Mouse (Mus musculus) gonadal fat pad, adult 2 months (tissue): ENCODE measurements around the gene Micall2. TPM values are rescaled to one million over a fixed set of nuclear protein-coding genes. Genes with fewer than 3 reads are reported as not detected.
"Not testable (repeated sequence)": the region's sequence is repeated elsewhere in the genome, so short reads cannot be mapped to it uniquely, and the experiment has no call there.

Source experiments
- DNase-seq: peaks from one replicate; pipeline ENCODE4 v3.0.0-alpha.2; 2012; ENCODE audit warnings: low read depth
- polyA plus RNA-seq: library from polyadenylated mRNA; depleted of rRNA; stranded (reverse); fragments of >200 nt; gene quantifications from 2 replicates; pipeline ENCODE4 v1.2.3, GENCODE M21; 2012

Micall2 gene
- polyA plus RNA-seq, 1 experiment = 6.7 TPM

- no peak for DNase-seq
These were observed 5.2 kb downstream of the Micall2 start for GRCm38 (mm10) chr5:139730712-139731486.

GRCm38 (mm10) chr5:139727261-139727660, 8.9 kb downstream of the Micall2 start:
- DNase-seq = no peak

- no peak for DNase-seq
These were observed 9.9 kb downstream of the Micall2 start for GRCm38 (mm10) chr5:139726186-139726585.

DNA sequence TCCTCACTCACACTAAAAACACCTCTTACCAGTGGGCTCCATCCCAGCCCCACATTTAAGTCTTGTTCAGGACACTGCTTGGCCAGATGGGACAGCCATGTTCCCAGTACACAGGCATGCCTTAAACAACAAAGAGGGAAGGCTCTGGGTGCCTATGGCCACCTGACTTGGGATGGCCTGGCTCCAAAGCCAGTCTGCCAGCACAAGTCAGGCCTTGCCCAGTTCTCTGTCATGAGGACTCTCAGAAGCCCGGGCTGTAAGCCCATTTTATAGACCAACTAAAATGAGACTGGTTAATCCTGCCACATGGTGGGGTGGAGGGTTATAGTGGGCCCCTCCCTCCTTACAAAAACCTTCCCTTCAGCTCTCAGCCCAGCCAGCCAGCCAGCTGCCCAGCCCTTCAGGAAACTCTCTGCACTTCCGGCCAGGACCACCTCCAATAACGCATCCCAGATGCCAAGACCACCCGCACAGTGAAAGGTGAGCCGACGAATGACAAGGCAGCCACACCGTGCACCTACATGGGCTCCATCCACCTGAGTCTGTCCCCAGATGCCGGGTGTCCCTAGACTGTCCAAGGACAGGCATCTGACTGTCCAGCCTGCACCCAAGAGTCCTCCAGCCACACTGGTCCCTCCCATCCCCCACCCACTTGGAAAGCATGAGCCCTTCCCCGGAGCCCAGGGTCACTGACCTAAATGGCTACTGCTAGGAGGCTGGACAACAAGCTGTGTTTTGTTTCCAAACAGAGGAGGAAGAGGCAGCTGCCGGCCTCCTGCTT, 11.6 kb downstream of the Micall2 start:
- no peak for DNase-seq

GRCm38 (mm10) chr5:139723113-139723512, 13.0 kb downstream of the Micall2 start:
- no peak for DNase-seq

GRCm38 (mm10) chr5:139722709-139723108, 13.4 kb downstream of the Micall2 start:
- no peak for DNase-seq

GRCm38 (mm10) chr5:139718949-139719348, 17.2 kb downstream of the Micall2 start:
- no peak for DNase-seq

DNA sequence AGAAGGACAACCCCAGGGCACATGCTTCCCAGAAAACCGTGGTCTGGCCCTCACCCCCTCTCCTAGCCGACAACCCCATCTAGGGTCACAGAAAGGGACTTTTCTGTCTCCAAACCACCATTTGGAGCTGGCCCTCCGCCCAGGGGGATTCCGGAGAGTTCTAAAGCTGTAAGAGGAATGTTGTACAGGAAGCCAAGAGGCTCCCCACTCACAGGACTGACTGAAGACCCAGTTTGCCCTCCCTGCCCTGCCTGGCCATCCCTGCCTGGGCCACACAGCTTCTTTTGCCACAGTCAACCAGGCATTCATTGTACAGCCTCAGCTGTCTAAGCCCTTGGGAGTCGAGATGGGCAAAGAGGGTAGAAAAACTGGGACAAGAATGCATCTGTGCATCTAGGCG, 17.6 kb downstream of the Micall2 start:
- DNase-seq = no peak

- DNase-seq = no peak
These were observed 18.4 kb downstream of the Micall2 start for GRCm38 (mm10) chr5:139717723-139718122.

- DNase-seq = no peak
These were observed 29.6 kb downstream of the Micall2 start for GRCm38 (mm10) chr5:139706496-139706895.

DNA sequence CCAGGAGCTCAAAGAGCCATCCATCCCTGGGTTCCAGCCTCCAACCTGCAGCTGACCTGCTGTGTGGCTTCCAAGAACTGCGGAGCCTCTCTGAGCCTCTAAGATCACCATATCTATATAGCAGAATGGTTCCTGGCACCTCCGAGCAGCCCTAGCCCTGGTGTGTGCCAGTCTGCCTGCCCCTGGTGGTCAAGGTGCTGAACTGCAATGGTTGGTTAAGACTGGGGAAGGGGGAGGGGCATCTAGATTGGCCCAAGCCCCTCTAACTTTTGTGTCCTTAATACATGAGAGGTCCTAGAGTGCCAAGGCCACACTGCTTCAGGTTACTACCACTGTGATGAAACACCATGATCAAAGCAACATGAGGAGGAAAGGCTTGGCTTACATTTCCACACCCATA, 33.2 kb downstream of the Micall2 start:
- DNase-seq = no peak

GRCm38 (mm10) chr5:139702236-139702635, 33.9 kb downstream of the Micall2 start:
- no peak for DNase-seq

DNA sequence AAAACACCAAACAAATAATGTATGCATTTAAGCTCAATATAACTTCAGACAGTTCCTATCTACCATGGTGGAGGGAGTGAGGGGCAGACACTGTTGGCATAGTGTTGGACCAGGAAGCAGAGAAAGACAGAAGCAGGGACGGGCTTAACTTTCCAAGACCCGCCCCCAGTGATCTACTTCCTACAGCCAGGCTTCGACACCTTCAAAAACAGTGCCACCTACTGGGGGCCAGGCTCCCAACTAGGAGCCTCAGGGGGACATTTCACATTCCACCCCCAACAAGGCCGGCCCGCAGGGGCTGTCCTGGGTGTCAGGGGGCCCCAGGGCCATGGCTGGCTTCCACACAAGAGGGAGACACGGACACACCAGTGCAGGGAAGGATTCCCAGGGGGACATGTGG, 39.2 kb downstream of the Micall2 start:
- no peak for DNase-seq

DNA sequence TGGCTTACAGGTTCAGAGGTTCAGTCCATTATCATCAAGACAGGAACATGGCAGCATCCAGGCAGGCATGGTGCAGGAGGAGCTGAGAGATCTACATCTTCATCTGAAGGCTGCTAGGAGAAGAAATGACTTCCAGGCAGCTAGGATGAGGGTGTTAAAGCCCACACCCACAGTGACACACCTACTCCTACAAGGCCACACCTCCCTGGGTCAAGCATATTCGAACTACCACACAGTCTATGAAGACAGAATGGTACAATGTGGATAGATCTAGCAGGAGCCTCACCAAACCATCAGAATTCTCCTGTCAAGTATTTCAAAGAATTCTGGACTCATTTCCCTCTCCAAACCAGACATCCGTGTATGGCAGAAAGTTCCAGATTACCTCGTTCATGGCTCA, 40.3 kb downstream of the Micall2 start:
- DNase-seq = not testable (repeated sequence)

DNA sequence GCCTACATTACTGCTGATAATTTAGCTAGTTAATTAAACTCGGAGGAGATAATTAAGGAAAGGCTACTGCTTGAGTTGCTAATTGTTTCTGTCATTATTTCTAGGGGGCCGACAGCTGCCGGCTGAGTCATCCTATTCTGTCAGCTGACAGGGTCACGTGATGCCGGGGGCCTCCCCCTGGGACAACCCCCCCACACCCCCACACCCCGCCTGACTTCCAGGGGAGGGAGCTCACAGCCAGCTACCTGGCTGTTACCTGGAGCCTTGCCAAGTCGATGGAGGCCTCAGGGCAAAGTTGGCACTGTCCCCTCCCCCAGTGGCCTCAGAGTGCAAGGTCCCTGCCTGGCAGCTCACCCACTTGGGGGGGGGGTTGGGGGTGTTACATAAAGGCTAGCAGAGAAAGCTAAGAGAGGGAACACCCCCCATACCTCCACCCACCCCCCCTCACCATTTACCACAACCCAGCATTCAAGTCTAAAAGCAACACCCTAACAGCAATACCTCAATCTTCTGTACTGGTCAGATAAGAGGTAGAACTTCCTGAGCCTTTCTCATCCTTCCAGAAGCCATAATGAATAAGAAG, 41.1 kb downstream of the Micall2 start:
- DNase-seq = no peak

- DNase-seq = no peak
These were observed 41.7 kb downstream of the Micall2 start for GRCm38 (mm10) chr5:139694292-139694988.

DNA sequence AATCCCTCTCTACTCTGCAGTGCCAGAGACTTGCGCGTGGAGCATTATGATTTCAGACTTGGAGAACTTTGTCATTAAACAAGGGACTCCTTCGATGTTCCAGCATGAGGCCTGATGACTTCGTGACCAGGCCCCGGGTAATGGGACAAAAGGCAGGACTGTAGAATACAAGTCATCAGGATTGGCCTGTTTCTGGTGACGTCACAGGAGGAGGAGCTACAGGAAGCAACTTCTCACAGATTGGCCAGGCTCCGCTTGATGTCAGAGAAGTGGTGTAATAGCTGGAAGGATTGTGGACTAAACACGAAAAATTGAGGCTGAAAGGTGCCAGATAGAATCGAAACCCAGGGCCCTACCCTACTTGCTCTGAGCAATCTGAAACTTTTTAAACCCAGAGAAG, 45.3 kb downstream of the Micall2 start:
- no peak for DNase-seq

- no peak for DNase-seq
These were observed 47.8 kb downstream of the Micall2 start for GRCm38 (mm10) chr5:139688356-139688755.

GRCm38 (mm10) chr5:139687646-139688045, 48.5 kb downstream of the Micall2 start:
- DNase-seq = no peak

DNA sequence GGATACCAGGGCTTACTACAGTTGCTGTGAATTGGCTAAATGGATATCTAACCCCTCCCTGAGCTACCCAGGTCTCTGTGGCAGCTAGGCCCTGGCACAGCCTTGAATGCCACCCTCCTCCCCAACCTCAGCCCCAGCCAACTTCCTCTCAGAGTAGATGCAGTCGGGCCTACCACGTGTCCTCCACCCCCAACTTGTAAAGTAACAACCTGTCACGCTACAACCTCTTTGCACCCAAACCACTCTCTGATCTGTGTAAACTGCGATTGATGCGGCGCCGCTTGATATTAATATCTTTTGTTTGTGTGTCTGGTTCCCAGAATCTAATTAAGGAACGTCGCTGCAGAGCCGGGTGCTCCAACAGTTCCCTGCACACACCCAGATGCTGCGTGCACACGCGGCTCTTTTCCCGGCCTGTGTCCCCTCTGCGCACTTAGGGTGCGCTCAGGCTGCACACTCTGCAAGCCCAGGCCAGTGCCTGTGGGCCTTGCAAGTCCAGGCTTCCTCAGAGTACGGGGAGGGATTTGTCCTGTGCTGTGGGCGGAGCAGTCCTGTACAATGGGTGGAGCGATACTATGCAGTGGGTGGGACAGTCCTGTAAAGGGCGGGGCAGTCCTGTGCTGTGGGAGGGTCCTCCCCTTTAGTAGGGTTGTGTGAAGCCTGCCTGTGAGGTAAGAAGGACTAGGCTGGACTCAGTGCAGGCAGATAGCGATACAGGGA, 49.4 kb downstream of the Micall2 start:
- peak; percentile 38 for DNase-seq

GRCm38 (mm10) chr5:139683228-139683627, 52.9 kb downstream of the Micall2 start:
- DNase-seq = no peak

- DNase-seq = no peak
These were observed 53.5 kb downstream of the Micall2 start for GRCm38 (mm10) chr5:139682631-139682977.
